Mouse (Mus musculus): Measurements from ENCODE around the gene Crhr2. TPM values are rescaled to one million over a fixed set of nuclear protein-coding genes. Genes with fewer than 3 reads are reported as not detected.

The Crhr2 gene
- polyA plus RNA-seq, 1 experiment from 2014 or later, result 0.11 TPM

DNA sequence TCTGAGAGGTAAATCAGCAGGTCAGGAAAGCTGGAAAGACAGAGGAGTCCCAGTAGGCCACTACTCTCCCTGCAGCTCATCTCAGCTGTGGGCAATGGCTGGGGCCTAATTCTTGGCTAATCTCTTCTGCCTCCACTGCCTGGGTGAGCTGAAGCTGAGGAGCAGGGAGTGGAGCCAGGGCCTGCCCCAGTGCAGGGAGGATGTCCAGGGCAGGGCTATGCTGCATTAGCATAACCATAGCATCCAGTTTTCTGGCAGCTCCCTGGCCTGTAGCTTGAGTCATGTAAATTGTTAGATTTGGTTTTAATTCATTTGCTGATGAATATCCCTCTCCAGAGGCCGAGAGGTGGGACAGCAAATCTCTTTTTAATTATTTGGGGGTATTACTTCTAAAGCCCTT is 26.4 kb upstream of the Crhr2 start:
- no peaks in the 10 kb centered on the region for H3K9me3 ChIP-seq (replicated peaks)
- 63% methylated on average over 1 of the region's 1 CpGs for WGBS
- no peaks in the 10 kb centered on the region for H3K27me3 ChIP-seq (ENCODE audit: low read depth, poor library complexity, severe bottlenecking)
- DNase-seq (ENCODE audit: low spot score), result no peak
- H3K4me3 ChIP-seq, result no peak overlapping the region
- H3K27ac ChIP-seq, result no peak overlapping the region
- no peaks in the 10 kb centered on the region for H3K36me3 ChIP-seq
- no peaks in the 10 kb centered on the region for H3K4me1 ChIP-seq

DNA sequence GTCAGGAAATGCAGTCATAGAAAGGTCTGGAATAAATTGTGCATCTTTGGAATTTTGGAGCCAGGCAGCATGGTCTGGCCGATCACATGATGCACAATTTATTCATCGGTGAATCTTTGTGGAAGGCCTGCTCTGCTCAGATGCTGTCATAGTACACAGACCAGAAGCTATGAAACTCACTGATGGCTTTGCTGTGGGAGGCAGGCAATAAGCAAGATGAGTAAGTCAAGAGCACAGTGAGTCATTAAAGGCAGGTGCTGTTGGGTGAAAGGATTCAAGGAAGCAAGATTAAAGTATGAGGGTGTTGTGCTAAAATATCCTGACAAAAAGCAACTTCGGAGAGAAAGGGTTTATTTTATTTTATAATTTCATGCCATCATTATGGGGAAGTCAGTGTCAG is 19.4 kb upstream of the Crhr2 start:
- WGBS, result 96% methylated on average over 3 of the region's 3 CpGs
- Histone ChIP-seq H3K9me3 (replicated peaks) (no peaks in the 10 kb centered on the region), H3K27ac (no peak overlapping the region), H3K36me3 (no peaks in the 10 kb centered on the region), H3K27me3 (ENCODE audit: low read depth, poor library complexity, severe bottlenecking) (no peaks in the 10 kb centered on the region), H3K4me3 (no peak overlapping the region), H3K4me1 (no peaks in the 10 kb centered on the region)
- DNase-seq (ENCODE audit: low spot score), result no peak

DNA sequence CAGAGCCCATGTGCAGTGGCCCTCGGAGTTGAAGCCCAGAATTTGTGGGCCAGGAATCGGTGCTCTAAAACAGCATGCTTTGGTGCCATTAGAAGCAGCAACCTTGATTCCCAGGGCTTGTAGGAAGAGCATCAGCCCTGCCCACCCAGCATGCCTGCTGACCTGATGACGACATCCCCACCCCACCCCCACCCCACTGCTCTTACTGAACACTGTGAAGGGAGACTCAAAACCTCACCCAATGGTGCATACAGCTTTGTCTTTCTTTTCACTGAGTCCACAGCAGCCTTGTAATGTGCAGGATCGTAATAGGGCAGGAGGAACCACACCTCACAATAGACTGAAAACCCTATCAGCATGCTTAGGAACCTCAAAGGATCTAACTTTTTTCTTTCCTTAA is 13.3 kb upstream of the Crhr2 start:
- no peaks in the 10 kb centered on the region for H3K4me1 ChIP-seq
- no peak for DNase-seq (ENCODE audit: low spot score)
- 54% methylated on average over 4 of the region's 4 CpGs for WGBS
- H3K4me3 ChIP-seq, result no peak overlapping the region
- H3K36me3 ChIP-seq, result no peaks in the 10 kb centered on the region
- H3K27me3 ChIP-seq (ENCODE audit: low read depth, poor library complexity, severe bottlenecking), result no peaks in the 10 kb centered on the region
- no peaks in the 10 kb centered on the region for H3K9me3 ChIP-seq (replicated peaks)
- no peak overlapping the region for H3K27ac ChIP-seq

DNA sequence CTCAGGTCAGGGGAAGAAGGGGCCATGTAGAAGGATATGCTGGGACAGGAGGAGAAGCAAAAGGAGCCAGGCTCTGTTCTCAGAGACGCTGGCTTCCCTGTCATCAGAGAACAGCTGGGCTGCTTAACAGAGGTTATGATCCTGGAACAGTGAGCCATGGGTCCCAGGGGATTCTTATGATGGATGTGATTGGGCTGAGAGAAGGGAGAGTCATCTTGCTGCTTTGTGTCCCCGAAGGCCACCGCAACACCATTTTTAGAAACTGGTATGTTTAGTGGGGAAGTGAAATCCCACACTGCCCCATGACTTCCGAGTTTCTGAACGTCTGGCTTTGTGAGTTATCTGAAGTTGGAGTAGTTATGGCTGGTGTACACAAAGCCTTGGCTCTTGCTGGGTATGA is 12.5 kb upstream of the Crhr2 start:
- Histone ChIP-seq H3K27me3 (ENCODE audit: low read depth, poor library complexity, severe bottlenecking) (no peaks in the 10 kb centered on the region), H3K9me3 (replicated peaks) (no peaks in the 10 kb centered on the region), H3K36me3 (no peaks in the 10 kb centered on the region), H3K27ac (no peak overlapping the region), H3K4me3 (no peak overlapping the region), H3K4me1 (no peaks in the 10 kb centered on the region)
- WGBS, result 87% methylated on average over 5 of the region's 5 CpGs
- no peak for DNase-seq (ENCODE audit: low spot score)

DNA sequence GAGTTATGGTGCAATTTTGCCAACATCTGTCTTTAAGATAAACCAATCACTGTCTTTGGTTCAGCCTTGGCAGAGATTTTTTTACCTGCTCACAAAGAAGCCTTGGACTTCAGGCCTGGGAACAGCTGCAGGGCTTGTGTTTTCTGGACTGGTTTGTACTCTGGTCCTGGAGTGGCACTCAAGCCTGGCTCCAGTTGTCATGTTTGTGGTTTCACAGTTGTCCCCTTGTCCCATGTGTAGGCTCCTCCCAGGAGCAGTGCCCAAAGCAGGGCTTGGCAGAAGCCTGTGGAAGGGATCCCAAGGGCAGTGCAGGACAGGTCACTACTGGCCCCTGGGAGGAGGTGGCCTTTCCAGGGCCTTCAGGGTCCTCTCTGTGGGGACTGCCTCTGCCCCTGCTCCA is 5.5 kb upstream of the Crhr2 start:
- Histone ChIP-seq H3K36me3 (no peaks in the 10 kb centered on the region), H3K4me3 (no peak overlapping the region), H3K4me1 (no peaks in the 10 kb centered on the region), H3K9me3 (replicated peaks) (no peaks in the 10 kb centered on the region), H3K27me3 (ENCODE audit: low read depth, poor library complexity, severe bottlenecking) (no peaks in the 10 kb centered on the region), H3K27ac (no peak overlapping the region)
- no peak for DNase-seq (ENCODE audit: low spot score)

DNA sequence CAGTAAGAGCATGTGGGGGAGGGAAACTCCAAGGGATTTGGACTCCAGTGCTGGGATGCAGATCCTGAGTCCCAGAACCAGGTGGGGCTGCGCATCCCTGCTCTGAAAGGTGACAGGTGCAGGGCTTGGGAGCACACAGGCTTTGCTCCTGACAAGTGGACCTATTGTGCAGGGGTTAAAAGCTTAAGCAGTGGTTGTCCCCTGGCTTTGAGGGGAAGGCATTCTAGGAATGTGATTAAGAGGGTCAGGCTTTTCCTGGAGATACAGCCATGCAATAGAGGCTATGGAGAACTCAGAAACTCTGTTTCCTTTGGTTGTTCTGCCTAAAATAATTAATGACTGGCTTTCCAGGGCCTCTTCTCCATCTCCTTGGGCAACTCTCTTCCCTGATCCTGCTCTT is 609 bp upstream of the Crhr2 start:
- H3K4me3 ChIP-seq, result no peak overlapping the region
- no peak for DNase-seq (ENCODE audit: low spot score)

DNA sequence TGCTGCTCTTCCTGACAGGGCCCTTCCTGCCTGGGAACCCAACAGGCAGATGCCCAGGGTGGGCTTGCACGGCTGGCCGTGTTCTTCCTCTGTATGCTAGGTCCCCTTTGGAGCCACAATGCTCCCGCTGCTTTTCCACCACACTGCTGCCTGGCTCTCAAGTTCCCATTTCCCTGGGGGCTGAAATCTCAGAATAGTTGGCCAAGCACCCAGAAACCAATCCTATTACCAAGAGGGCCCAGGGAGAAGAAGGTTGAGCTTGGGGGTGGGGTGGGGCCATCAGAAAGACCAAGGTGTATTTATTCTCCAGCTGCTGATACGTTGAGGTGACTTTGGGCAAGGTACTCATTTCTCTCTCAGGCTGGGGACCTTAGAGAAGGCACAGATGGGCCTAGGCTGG is 1.5 kb downstream of the Crhr2 start:
- no peak overlapping the region for H3K27ac ChIP-seq
- H3K9me3 ChIP-seq (replicated peaks), result no peaks in the 10 kb centered on the region
- no peak overlapping the region for H3K4me3 ChIP-seq
- 85% methylated on average over 4 of the region's 4 CpGs for WGBS
- H3K36me3 ChIP-seq, result no peaks in the 10 kb centered on the region
- no peaks in the 10 kb centered on the region for H3K27me3 ChIP-seq (ENCODE audit: low read depth, poor library complexity, severe bottlenecking)
- DNase-seq (ENCODE audit: low spot score), result no peak
- H3K4me1 ChIP-seq, result peaks cover 5% of the 10 kb centered on the region; the same call in 1 of the 2 replicates

More for the DNA sequence above, 609 bp upstream of the Crhr2 start:
- peaks cover 2% of the 10 kb centered on the region; the same call in 1 of the 2 replicates for H3K4me1 ChIP-seq
- no peaks in the 10 kb centered on the region for H3K27me3 ChIP-seq (ENCODE audit: low read depth, poor library complexity, severe bottlenecking)
- no peak overlapping the region for H3K27ac ChIP-seq
- no peaks in the 10 kb centered on the region for H3K9me3 ChIP-seq (replicated peaks)
- WGBS, result 82% methylated on average over 1 of the region's 1 CpGs
- H3K36me3 ChIP-seq, result no peaks in the 10 kb centered on the region

DNA sequence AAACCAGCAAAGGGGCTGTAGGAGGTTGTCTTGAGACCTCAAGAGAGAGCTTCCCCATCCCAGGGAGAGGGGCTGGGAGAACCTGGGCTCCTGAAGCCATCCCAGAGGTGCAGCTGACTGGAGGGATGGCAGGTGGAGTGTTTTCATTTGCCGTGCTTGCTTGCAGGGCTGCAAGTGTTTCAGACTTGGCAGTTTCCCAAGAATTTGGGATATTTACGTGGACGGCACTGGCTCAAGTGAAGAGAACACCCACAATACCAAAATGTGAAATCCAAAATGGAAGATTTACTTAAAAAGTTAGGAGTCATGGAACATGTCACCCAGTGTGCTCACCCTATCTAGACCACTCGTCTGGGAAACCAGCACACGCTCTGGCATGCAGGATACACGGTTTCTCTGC is 2.2 kb downstream of the Crhr2 start:
- peaks cover 5% of the 10 kb centered on the region; the same call in 1 of the 2 replicates for H3K4me1 ChIP-seq
- WGBS, result 89% methylated on average over 6 of the region's 6 CpGs
- no peak overlapping the region for H3K27ac ChIP-seq
- no peak for DNase-seq (ENCODE audit: low spot score)
- no peaks in the 10 kb centered on the region for H3K36me3 ChIP-seq
- no peaks in the 10 kb centered on the region for H3K9me3 ChIP-seq (replicated peaks)
- H3K27me3 ChIP-seq (ENCODE audit: low read depth, poor library complexity, severe bottlenecking), result no peaks in the 10 kb centered on the region
- H3K4me3 ChIP-seq, result no peak overlapping the region

DNA sequence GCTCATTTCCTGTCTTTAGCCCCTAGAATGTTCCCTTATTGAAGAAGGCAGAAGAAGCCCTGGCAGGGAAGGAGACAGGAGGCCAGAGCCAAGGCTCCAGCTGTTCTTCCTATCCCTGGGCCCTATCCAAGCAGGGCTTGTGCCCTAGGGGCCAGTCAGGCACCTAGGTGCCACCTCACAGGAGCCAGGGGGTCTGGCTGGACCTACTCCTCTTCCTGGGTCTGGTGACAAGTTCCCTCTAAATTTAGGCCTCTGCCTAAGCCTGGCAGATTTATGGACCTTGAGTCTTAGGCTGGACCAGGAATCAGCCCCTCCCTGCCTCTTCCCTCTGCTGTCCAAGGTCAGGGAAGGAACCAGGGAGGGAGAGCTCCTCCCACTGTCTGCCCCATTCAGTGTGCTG is 4.4 kb downstream of the Crhr2 start:
- Histone ChIP-seq H3K27me3 (ENCODE audit: low read depth, poor library complexity, severe bottlenecking) (peaks cover 5% of the 10 kb centered on the region; the same call in 1 of the 2 replicates), H3K36me3 (no peaks in the 10 kb centered on the region), H3K4me3 (no peak overlapping the region), H3K9me3 (replicated peaks) (no peaks in the 10 kb centered on the region), H3K4me1 (peaks cover 5% of the 10 kb centered on the region; the same call in 1 of the 2 replicates), H3K27ac (no peak overlapping the region)
- no peak for DNase-seq (ENCODE audit: low spot score)

DNA sequence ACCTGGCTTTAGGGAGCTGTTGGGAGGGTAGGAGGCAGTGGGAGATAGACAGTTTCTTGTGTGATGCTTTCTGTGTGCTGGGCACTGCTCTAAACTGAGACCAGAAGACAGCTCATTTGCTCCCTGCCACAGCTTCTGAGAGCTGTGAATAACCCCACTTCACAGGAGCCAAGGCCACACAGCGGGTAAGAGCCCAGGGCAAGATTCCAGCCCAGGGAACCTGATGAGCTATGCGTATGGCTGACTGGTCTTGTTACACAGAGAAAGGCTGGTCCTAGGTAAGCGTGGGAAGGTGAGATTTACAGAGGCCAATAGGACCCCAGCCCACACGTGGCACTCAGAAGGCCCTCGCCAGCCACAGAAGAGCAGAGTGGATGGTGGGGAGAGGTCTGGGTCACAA is 6.2 kb downstream of the Crhr2 start:
- Histone ChIP-seq H3K4me1 (peaks cover 5% of the 10 kb centered on the region; the same call in 1 of the 2 replicates), H3K36me3 (no peaks in the 10 kb centered on the region), H3K27ac (no peak overlapping the region), H3K4me3 (no peak overlapping the region), H3K27me3 (ENCODE audit: low read depth, poor library complexity, severe bottlenecking) (peaks cover 8% of the 10 kb centered on the region; the same call in 1 of the 2 replicates), H3K9me3 (replicated peaks) (no peaks in the 10 kb centered on the region)
- WGBS, result 77% methylated on average over 5 of the region's 5 CpGs
- no peak for DNase-seq (ENCODE audit: low spot score)

DNA sequence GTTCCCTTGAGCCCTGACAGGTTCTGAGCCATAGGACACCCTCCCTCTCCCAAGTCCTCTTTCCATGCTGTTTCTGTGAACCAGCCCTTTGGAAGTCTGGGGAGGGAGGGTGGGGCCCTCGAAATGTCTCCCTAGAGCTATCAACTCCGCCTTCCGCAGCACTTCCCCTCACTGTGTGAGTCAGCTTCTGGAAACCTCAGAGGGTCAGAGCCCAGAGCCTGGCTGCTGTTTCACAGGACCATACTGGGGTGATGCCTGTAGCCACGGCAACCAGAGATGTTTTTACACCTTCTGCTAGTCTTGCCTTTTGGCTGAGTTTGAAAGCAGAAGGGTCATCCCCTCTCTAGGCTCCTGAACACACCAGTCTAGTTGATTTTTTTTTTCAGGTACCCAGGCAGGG is 9.8 kb downstream of the Crhr2 start:
- Histone ChIP-seq H3K4me1 (0 out of 2 replicates have a peak, but pooled peaks cover under 1% of the 10 kb centered on the region), H3K27ac (no peak overlapping the region), H3K36me3 (no peaks in the 10 kb centered on the region), H3K27me3 (ENCODE audit: low read depth, poor library complexity, severe bottlenecking) (peaks cover 34% of the 10 kb centered on the region), H3K9me3 (replicated peaks) (no peaks in the 10 kb centered on the region), H3K4me3 (no peak overlapping the region)
- WGBS, result 23% methylated on average over 4 of the region's 4 CpGs
- no peak for DNase-seq (ENCODE audit: low spot score)

DNA sequence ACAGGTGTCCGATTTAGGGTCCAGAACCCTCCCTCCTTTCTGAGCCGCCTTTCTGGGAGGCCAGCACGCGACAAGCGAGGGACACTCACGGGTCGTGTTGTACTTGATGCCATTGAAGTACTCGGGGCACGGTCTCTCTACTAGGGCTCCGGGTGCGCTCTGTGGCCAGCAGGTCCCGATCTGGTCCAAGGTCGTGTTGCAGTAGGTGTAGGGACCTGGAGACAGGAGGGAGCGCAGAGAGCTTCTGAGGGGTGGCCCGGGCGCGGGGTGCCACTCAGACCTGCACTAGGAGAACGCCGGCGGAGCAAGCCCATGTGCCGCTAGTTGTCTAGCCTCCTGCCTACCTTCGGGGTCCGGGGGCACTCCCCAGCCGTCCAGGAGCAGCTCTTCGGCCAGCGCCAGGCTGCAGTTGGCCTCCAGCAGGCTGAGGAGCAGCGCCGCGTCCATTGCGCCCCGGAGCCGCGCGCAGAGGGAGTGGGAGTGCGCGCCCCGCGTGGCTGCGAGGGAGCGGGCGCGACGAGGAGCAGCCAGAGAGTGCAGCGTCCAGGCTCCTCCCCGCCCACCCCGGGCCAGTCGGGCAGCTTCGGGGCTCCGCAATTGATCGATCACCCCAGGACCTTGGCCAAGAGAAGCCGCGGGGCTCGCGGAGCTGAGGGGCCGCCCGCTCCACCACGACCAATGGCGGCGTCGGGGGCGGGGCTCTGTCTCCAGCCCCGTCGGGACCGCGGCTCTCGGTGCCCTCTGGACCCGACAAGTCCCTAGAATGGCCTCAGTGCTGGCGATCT is 15.3 kb downstream of the Crhr2 start:
- no peaks in the 10 kb centered on the region for H3K36me3 ChIP-seq
- WGBS, result under 1% methylated on average over 68 of the region's 68 CpGs
- H3K4me1 ChIP-seq, result peaks cover 11% of the 10 kb centered on the region
- H3K27me3 ChIP-seq (ENCODE audit: low read depth, poor library complexity, severe bottlenecking), result peaks cover 81% of the 10 kb centered on the region
- DNase-seq (ENCODE audit: low spot score), result peak; percentile 64
- H3K9me3 ChIP-seq (replicated peaks), result no peaks in the 10 kb centered on the region
- H3K4me3 ChIP-seq, result peak overlapping the region; percentile 59
- H3K27ac ChIP-seq, result no peak overlapping the region

DNA sequence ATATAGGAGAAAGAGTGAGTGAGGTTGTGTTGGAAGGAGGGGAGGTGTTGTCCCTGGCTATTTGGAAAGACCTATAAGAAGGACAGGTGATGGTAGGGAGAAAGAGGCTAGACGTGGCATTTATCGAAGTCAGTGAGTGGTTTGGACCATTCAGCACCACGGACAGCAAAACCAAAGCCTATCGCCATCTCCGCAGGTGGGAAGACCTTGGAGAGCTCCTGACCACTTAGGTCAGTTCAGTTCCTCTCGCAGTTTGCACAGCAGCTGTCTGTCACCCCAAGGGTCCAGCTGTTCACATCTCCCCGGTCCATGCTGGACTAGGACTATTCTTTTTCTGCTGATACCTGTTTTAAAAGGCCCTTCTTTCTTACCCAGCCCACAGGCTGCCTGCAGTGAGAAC is 24.5 kb downstream of the Crhr2 start:
- Histone ChIP-seq H3K27ac (no peak overlapping the region), H3K4me1 (no peaks in the 10 kb centered on the region), H3K27me3 (ENCODE audit: low read depth, poor library complexity, severe bottlenecking) (peaks cover 14% of the 10 kb centered on the region), H3K9me3 (replicated peaks) (no peaks in the 10 kb centered on the region), H3K4me3 (no peak overlapping the region), H3K36me3 (no peaks in the 10 kb centered on the region)
- 13% methylated on average over 7 of the region's 7 CpGs for WGBS
- peak; percentile 85 for DNase-seq (ENCODE audit: low spot score)

DNA sequence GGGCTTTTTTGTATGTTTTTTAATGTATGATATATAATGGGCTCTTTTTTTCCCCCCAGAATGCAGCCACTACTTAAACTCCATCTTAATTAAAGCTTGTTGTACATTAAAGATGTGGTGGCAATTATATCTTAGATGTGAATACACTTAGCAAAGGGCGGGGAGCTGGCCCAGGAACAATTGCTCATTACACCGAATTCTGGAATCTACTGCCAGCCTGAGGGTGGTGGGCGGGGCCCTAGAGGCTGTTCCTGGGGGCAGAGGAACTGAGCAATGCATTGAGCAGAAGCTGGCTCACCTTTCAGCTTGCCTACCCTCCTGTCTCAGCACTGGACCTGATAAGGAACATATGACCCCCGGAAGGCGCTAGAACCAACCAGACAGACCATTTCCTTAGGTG is 34.2 kb downstream of the Crhr2 start:
- Histone ChIP-seq H3K27ac (no peak overlapping the region), H3K9me3 (replicated peaks) (no peaks in the 10 kb centered on the region), H3K4me1 (peaks cover 5% of the 10 kb centered on the region; the same call in 1 of the 2 replicates), H3K36me3 (no peaks in the 10 kb centered on the region), H3K27me3 (ENCODE audit: low read depth, poor library complexity, severe bottlenecking) (no peaks in the 10 kb centered on the region), H3K4me3 (no peak overlapping the region)
- DNase-seq (ENCODE audit: low spot score), result no peak
- WGBS, result 80% methylated on average over 5 of the region's 5 CpGs

Data from limb, embryonic 10.5 days (tissue).